Mouse (Mus musculus) lung, embryonic 14.5 days (tissue): ENCODE measurements around the gene Inpp5a. TPM values are rescaled to one million over a fixed set of nuclear protein-coding genes. Genes with fewer than 3 reads are reported as not detected.

ENCODE experiments used
- ATAC-seq: fragments of 200-750 bp; cut with Nextera tagmentation; 2 replicates; pipeline ENCODE4 v1.8.0; 2017; ENCODE audit warnings: mild to moderate bottlenecking, moderate TSS enrichment, moderate library complexity; ENCODE audit not compliant: insufficient read depth
- DNase-seq: peaks from one replicate; pipeline ENCODE4 v3.0.0-alpha.2; 2015
- H3K27ac ChIP-seq: fragments of 300-500 bp; sonication (generic); 2 replicates; pipeline ENCODE4 v1.5.1; 2014; ENCODE audit warnings: low read depth, mild to moderate bottlenecking, moderate library complexity
- H3K27me3 ChIP-seq: fragments of 300-500 bp; sonication (generic); 2 replicates; pipeline ENCODE4 v1.6.1; 2014; ENCODE audit warnings: low read length, control low read depth; ENCODE audit not compliant: insufficient read depth
- H3K36me3 ChIP-seq: fragments of 300-500 bp; sonication (generic); 2 replicates; pipeline ENCODE4 v1.6.1; 2014; ENCODE audit warnings: control low read depth; ENCODE audit not compliant: insufficient read depth
- H3K4me1 ChIP-seq: fragments of 300-500 bp; sonication (generic); 2 replicates; pipeline ENCODE4 v1.6.1; 2014; ENCODE audit warnings: antibody characterized with exemption, control low read depth; ENCODE audit not compliant: insufficient read depth
- H3K4me2 ChIP-seq: fragments of 300-500 bp; sonication (generic); 2 replicates; pipeline ENCODE4 v1.6.1; 2014; ENCODE audit warnings: mild to moderate bottlenecking
- H3K4me3 ChIP-seq: fragments of 300-500 bp; sonication (generic); 2 replicates; pipeline ENCODE4 v1.5.1; 2014; ENCODE audit warnings: low read depth, low read length
- H3K9ac ChIP-seq: fragments of 300-500 bp; sonication (generic); 2 replicates; pipeline ENCODE4 v1.6.1; 2014
- H3K9me3 ChIP-seq: fragments of 300-500 bp; sonication (generic); 2 replicates; pipeline ENCODE4 v1.6.1; 2016; ENCODE audit warnings: low read depth, low read length, control low read depth
- CTCF ChIP-seq: IDR thresholded peaks from 2 replicates; pipeline ENCODE4 v1.5.1; 2016; ENCODE audit warnings: antibody characterized with exemption, low read depth
- WGBS: fragments of 180-500 bp; shearing (Covaris S2); extraction: QIAGEN DNeasy Blood & Tissue Kit; methylation state at CpG from one replicate; pipeline ENCODE4 v1.1.7; 2014; 5-methylcytosine and 5-hydroxymethylcytosine counted together
- polyA plus RNA-seq: library from polyadenylated mRNA; unstranded; fragments of >200 nt; fragmentation: Nextera tagmentation; extraction: Ambion mirVana; gene quantifications from 2 replicates; pipeline ENCODE4 v1.2.1, GENCODE M21; 2014

The Inpp5a gene
- polyA plus RNA-seq, 1 experiment from 2014 or later: 47.7 TPM

GRCm38 (mm10) chr7:139357043-139357442 is 31.9 kb upstream of the Inpp5a start:
- H3K9ac ChIP-seq: no peak overlapping the region
- no peaks in the 10 kb centered on the region for H3K36me3 ChIP-seq
- DNase-seq (no peak), ATAC-seq (no peak)
- H3K9me3 ChIP-seq: no peaks in the 10 kb centered on the region
- no peaks in the 10 kb centered on the region for H3K27me3 ChIP-seq
- WGBS: 79% methylated on average over 2 of the region's 2 CpGs
- H3K4me2 ChIP-seq: no peak overlapping the region
- H3K4me1 ChIP-seq: no peaks in the 10 kb centered on the region
- no peak overlapping the region for H3K27ac ChIP-seq
- no peak overlapping the region for H3K4me3 ChIP-seq
- TF ChIP-seq CTCF: no peak

GRCm38 (mm10) chr7:139359906-139360305 is 29.0 kb upstream of the Inpp5a start:
- H3K36me3 ChIP-seq: no peaks in the 10 kb centered on the region
- ATAC-seq (no peak), DNase-seq (no peak)
- H3K27ac ChIP-seq: no peak overlapping the region
- no peaks in the 10 kb centered on the region for H3K27me3 ChIP-seq
- no peak overlapping the region for H3K4me2 ChIP-seq
- no peaks in the 10 kb centered on the region for H3K9me3 ChIP-seq
- WGBS: 44% methylated on average over 4 of the region's 4 CpGs
- no peak overlapping the region for H3K4me3 ChIP-seq
- no peak overlapping the region for H3K9ac ChIP-seq
- no peak for TF ChIP-seq CTCF
- H3K4me1 ChIP-seq: peaks cover 19% of the 10 kb centered on the region

GRCm38 (mm10) chr7:139360890-139361559 is 27.9 kb upstream of the Inpp5a start:
- Histone ChIP-seq H3K9ac (no peak overlapping the region), H3K4me1 (peaks cover 24% of the 10 kb centered on the region), H3K4me3 (no peak overlapping the region), H3K9me3 (no peaks in the 10 kb centered on the region), H3K27me3 (no peaks in the 10 kb centered on the region), H3K27ac (no peak overlapping the region), H3K4me2 (no peak overlapping the region), H3K36me3 (no peaks in the 10 kb centered on the region)
- TF ChIP-seq CTCF: no peak
- no peak for ATAC-seq
- WGBS: 70% methylated on average over 3 of the region's 3 CpGs
- DNase-seq: no peak

DNA sequence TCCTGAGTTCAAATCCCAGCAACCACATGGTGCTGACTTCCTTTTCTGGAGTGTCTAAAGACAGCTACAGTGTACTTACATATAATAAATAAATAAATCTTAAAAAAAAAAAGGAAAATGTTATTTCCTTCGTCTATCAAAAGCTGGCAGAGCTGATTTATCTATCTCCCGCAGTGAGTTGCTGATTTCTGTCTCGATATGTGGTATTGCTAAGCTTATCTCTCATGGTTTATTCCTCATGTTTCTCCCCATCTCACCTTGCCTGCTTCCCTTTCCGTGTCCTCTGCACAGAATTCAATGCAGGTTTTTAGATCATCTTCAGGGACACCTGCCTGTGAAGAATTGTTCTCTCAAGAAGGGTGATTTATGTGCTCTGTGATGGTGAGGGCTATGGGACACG is 27.1 kb upstream of the Inpp5a start:
- no peak for ATAC-seq
- no peak overlapping the region for H3K4me3 ChIP-seq
- 80% methylated on average over 5 of the region's 5 CpGs for WGBS
- no peak for TF ChIP-seq CTCF
- peaks cover 32% of the 10 kb centered on the region for H3K4me1 ChIP-seq
- H3K9ac ChIP-seq: no peak overlapping the region
- no peak overlapping the region for H3K27ac ChIP-seq
- no peaks in the 10 kb centered on the region for H3K9me3 ChIP-seq
- H3K36me3 ChIP-seq: no peaks in the 10 kb centered on the region
- H3K4me2 ChIP-seq: no peak overlapping the region
- no peaks in the 10 kb centered on the region for H3K27me3 ChIP-seq
- no peak for DNase-seq

GRCm38 (mm10) chr7:139362514-139362913 is 26.4 kb upstream of the Inpp5a start:
- TF ChIP-seq CTCF: no peak
- peaks cover 33% of the 10 kb centered on the region for H3K4me1 ChIP-seq
- 90% methylated on average over 3 of the region's 3 CpGs for WGBS
- no peak overlapping the region for H3K4me3 ChIP-seq
- no peak overlapping the region for H3K4me2 ChIP-seq
- no peak for DNase-seq
- no peak overlapping the region for H3K9ac ChIP-seq
- H3K36me3 ChIP-seq: no peaks in the 10 kb centered on the region
- no peaks in the 10 kb centered on the region for H3K27me3 ChIP-seq
- no peak overlapping the region for H3K27ac ChIP-seq
- no peak for ATAC-seq
- H3K9me3 ChIP-seq: no peaks in the 10 kb centered on the region

DNA sequence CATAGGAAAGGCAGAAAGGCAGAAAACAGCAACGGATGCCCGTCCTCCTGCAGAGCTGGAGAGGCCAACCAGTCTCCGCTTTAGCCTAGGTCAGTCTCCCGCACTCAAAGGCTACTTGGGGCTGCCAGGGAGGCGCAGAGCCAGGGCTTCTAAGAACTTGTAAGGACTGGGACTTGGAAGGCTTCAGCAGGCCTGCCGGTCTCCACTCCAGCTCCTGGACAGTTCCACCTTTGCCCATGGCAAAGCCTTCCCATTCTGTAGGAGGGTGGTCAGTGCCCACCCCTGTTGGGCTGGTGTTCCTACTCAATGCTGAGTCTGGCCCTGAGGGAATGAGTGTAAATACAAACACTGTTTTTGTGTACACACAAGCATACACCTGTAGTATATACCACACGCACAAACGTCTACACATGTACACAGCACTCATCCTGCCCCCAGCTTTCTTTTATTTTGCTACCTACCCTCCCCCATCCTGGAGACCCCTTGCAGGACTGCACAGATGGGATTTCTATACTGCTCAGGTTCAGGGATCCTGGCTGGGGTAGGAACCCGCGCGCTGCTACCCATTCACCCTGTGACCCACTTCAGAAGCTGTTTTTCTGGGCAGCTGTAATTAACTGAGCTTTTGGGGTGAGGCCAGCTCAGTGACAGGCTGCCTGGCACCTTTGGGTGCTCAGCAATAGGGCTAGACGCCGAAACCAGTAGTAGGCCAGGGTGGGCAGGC is 25.5 kb upstream of the Inpp5a start:
- DNase-seq: peak; percentile 24
- Histone ChIP-seq H3K9ac (no peak overlapping the region), H3K4me1 (peaks cover 42% of the 10 kb centered on the region), H3K4me2 (peak overlapping the region; percentile 45), H3K27me3 (no peaks in the 10 kb centered on the region), H3K9me3 (no peaks in the 10 kb centered on the region), H3K36me3 (no peaks in the 10 kb centered on the region), H3K4me3 (no peak overlapping the region), H3K27ac (peak overlapping the region; percentile 96)
- no peak for TF ChIP-seq CTCF
- WGBS: 46% methylated on average over 13 of the region's 13 CpGs
- peak; percentile 15; the same call in 1 of the 2 replicates for ATAC-seq

- Histone ChIP-seq H3K4me1 (peaks cover 42% of the 10 kb centered on the region), H3K27me3 (no peaks in the 10 kb centered on the region), H3K4me2 (peak overlapping the region; percentile 45), H3K9ac (no peak overlapping the region), H3K4me3 (no peak overlapping the region), H3K36me3 (no peaks in the 10 kb centered on the region), H3K9me3 (no peaks in the 10 kb centered on the region), H3K27ac (peak overlapping the region; percentile 96)
- DNase-seq (peak; percentile 94), ATAC-seq (peak; percentile 77)
- TF ChIP-seq CTCF: no peak
- WGBS: 3% methylated on average over 9 of the region's 9 CpGs
Observed at GRCm38 (mm10) chr7:139364005-139364557, 24.8 kb upstream of the Inpp5a start.
